Mouse (Mus musculus): ENCODE measurements around the gene Gm9945.

Gene Gm9945

DNA sequence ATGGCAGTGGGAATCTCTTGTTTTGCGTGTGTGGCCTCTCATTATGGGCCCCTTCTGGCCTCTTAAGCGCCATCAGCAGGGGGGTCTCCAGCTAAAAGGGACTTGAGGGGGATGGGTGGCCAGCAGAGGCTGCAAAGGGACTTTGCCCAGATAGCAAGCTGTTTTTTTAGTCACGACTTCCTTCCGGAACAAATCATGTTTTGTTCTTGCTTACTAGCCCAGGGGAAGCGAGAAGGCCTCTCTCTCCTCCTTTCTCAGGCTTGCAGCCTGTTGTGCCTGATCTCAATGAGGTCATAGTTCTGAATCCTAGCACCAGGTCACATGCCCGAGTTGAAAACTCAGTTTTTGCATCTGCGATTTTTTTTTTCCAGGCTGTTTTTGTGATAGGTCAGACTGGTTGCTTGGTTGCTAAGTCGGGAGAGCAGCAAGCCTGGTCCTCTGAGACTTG is 12.0 kb downstream of the Gm9945 start:
- no peak for DNase-seq (ENCODE audit: extremely low spot score, low read depth, low spot score)

DNA sequence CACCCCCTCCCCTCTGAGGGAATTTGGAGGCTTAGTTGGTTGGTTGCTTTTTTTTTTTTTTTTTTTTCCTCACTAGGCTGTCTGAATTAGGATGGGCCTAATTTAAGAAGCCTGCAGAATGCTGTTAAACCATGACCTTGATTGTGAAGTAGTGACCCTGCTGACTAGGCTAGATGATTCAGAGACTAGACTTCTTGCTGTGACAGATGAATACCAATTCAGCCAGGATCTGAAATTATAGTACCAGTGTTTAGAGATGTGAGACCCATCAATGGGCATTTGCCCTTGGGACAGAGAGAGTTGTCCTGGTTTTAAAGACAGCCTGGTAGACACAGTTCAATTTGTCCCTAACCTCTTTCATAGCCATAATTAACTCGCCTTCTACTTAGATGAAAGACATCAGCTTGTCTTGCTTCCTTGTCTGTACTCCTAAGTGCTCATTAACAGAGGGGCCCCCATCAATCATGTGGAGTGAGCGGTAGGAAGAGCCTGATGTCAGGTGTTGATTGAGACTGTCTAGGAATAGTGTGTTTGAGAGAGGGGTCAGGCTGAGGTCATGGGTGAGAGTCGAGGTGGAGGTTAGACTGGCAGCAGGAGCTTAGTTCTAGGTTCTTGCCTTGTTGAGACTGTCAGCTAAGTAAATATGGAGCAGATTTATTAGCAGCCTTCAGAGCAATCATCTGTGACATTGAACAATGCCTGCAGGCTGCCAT is 13.4 kb downstream of the Gm9945 start:
- no peak for DNase-seq (ENCODE audit: extremely low spot score, low read depth, low spot score)

DNA sequence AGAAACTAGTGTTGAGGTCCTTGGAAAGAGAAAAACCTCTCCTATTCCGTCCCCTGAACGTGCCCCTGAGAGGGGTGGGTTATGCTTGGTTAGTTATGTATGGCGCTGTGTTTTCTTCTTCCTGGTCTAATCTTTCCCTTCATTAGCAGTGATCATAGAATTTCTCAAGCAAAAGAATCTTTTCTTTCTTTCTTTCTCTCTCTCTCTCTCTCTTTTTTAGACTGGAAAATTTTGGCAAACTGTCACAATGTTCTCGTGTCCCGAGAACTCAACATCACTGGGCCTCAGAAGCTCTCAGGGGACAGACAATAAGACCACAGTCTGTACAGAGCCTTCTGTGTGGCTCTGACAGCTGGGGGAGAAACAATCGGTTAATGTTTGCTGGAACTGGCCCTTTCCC is 15.5 kb downstream of the Gm9945 start:
- DNase-seq (ENCODE audit: extremely low spot score, low read depth, low spot score), result no peak

DNA sequence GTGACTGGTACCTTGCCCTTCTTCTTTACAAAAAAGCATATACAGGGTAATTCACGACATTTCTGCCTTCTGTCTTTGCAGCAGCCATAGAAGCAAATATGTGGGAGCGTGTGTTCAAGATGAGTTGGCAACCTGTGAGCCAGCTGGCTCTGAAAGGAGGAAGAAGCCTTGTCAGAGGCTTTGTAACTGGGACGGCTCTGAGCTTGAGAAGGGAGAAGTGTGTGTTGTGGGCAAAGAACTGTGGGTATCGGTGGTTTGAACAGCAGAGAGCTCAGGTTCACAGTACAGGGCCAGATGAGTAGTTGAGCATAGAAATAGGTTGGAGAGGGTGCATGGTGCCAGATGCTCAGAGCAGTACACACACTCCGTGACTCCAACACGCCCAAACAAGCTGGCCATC is 17.0 kb downstream of the Gm9945 start:
- DNase-seq (ENCODE audit: extremely low spot score, low read depth, low spot score), result no peak

DNA sequence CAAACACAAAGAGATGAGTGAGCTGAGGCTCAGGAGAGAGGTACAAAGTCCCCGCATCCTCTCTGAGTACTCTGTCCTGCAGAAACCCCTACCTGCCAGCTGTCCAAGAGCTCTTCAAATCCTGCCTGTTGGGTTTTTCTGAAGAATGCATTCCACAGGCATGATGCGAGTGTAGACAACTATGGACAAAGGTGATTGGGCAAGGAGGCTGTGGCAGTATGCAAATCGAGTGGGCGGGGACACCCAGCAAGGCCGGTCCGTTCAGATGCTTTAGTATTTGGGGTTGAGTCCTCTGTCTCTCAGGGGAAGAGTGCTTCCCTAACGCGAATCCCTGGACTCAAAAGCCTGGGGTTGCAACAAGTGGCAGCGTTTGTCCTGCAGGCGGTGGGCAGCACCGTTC is 20.6 kb downstream of the Gm9945 start:
- DNase-seq (ENCODE audit: extremely low spot score, low read depth, low spot score), result no peak

DNA sequence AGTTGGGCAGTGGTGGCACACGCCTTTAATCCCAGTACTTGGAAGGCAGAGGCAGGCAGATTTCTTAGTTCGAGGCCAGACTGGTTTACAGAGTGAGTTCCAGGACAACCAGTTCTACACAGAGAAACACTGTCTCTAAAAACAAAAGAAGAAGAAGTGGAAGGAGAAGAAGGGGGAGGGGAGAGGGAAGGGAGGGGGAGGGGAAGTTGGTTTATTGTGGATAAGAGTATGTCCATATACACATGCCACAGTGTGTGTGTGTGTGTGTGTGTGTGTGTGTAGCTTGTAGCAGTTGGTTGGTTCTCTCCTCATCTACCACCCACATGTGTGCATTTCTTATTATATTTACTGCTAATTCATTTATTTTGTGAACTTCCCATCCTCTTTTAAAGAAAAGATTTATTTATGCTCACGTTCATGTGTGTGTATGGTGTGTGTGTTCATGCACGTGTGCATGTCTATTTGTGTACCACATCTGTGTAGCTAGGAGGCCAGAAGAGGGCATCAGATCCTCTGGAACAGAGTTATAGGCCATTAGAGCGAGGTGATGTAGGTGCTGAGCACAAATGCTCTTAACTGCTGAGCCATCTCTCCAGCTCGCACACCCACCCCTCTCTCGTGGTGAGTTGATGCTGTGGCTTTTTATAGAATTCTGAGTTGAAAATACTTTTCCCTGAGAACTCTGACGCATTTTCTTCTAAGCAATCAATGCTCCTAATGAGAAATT is 22.2 kb downstream of the Gm9945 start:
- DNase-seq (ENCODE audit: extremely low spot score, low read depth, low spot score), result no peak

DNA sequence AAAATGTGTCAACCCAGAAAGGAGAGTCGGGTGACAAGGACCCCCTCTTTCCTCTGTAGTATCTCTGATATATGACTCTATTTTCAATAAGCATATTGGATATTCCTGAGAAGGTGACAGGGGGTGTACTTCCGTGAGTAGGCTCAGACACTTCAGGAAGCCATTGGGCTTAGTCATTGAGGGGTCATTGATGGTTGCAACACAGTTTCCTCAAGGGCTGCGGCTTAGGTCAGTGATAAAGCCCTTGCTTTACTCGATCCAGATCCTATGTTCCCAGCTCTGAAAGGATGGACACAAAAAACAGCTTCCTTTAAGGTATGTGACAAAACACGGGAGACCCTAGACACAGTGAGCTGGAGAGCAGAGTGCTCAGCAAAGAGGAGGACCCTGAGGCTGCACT is 23.8 kb downstream of the Gm9945 start:
- no peak for DNase-seq (ENCODE audit: extremely low spot score, low read depth, low spot score)

DNA sequence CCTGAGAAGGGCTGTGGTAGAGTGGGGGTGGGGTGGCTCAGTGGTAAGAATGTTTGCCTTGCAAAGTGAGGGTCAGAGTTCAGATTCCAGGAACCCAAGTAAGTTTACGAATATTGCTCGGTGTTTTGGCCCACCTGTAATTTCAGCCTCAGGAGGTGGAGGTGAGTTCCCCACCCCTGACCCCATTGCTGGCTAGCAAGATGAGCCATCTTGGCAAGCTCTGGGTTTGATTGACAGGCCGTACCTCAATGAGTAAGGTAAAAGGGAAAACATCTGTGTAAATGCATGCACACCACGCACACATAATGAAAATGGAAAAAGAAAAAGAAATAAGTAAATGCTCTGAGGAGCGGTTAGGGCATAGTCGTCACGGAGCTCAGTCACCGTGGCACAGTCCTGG is 24.4 kb downstream of the Gm9945 start:
- no peak for DNase-seq (ENCODE audit: extremely low spot score, low read depth, low spot score)

DNA sequence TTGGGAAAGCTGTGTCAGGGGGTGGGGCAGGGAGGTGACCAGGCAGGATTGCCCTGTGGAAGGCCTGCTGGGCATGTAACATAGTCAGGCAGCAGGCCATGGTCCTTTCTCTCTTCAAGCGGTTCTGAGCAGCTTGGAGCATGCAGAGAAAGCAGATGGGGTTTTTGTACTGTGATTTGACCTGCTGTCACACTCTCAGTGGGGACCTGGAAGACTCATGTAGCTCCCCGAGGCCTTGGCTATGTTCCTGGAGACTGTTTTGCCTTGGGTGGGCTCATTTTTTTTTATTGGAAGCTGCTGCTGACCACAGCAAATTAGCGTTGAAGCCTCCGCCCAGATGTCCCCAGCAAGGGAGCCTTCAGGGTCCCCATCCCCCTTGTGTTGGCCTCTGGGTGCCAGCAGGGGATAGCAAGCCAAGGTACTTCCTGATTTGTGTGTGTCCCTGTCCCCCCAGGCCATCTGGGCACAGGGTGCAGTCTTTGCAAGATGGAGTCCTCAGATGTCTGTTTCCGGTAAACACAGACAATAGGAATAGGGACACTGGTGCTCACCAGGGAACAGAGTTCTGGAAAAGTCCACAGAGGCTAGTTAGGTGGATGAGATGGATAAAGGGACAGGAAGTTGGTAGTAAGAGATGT is 25.2 kb downstream of the Gm9945 start:
- no peak for DNase-seq (ENCODE audit: extremely low spot score, low read depth, low spot score)

DNA sequence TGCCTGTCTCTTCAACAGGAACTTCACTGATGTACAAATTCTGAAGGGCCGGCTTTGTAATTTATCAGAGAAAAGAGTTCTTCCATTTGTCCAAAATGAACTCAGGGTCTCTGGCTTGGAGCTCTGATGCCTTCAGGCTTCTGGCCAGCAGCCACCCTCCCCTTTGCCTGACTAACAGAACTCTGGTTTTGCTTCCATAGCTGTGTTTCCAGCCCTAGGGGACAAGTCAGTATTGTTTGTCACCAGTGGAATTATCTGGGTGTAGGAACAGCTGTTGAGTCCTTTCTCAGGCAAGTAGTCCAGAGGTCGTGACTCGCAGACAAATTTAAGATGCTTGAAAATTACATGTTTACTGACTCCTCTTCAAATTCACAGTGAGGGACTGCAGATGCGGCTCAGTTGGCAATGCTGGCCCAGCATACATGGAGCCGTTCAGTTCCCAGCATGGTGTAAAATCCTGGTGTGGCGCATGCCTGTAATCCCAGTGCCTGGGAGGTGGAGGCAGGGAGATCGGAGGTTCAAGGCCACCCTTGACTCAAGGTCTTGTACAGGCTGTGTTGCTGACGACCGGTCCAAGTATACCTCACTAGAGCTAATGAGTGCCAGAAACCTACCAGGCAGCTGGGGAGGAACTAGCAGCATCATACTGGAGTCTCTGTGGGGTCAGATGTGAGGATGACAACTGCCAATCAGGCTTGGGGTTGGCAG is 27.3 kb downstream of the Gm9945 start:
- no peak for DNase-seq (ENCODE audit: extremely low spot score, low read depth, low spot score)

DNA sequence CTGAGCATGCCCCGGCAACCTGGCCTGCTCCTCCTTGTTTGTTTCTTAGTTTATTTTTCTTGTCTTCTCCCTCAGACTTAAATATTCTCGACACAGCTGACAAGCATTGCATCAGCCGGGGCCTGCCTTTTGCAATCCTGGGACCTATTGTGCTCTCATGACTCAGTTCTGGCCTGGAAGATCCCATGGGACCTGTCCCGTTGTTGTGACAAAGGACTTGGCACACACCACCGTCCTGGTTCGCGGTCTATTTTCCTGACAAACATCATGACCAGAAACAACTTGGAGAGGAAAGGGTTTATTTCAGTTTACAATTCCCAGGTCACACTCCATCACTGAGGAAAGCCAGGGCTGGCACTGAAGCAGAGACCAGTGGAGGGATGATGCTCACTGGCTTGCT is 28.2 kb downstream of the Gm9945 start:
- no peak for DNase-seq (ENCODE audit: extremely low spot score, low read depth, low spot score)

DNA sequence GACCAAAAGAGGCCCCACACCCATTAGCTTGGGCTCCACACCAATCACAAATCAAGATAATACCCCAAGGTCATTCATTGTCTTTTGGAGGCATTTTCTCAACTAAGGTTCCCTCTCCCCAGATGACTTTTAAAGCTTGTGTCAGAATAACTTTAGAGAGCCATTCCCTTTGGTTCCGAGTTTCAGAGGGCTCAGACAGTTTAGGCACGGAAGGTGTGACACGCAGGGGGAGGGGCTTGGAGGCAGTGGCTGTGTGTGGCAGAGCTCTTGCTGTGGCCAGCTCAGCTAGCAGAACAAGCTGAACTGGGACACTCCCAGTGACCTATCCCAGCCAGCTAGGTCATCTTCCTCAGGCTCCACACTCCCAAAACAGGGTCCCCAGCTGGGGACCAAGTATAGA is 28.6 kb downstream of the Gm9945 start:
- DNase-seq (ENCODE audit: extremely low spot score, low read depth, low spot score), result no peak

DNA sequence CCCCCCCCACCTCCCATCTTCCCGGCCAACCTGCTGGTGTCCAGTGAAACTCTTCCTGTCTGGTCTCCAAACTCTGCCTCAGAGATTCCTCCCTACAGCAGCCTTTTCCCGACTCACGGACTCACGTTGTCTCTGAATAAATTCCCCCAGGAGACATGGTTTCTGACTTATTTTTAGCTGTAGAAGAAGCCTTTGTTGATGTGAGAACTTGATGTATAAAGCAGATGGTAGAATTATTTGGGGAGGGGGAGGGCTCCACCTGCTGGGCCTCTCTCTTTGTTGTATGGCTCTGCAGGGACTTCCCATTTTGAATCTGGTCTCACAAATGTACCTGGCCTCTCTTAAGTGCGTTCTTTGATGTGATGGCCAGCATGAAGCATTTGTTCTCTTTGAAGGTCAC is 30.4 kb downstream of the Gm9945 start:
- DNase-seq (ENCODE audit: extremely low spot score, low read depth, low spot score), result no peak

DNA sequence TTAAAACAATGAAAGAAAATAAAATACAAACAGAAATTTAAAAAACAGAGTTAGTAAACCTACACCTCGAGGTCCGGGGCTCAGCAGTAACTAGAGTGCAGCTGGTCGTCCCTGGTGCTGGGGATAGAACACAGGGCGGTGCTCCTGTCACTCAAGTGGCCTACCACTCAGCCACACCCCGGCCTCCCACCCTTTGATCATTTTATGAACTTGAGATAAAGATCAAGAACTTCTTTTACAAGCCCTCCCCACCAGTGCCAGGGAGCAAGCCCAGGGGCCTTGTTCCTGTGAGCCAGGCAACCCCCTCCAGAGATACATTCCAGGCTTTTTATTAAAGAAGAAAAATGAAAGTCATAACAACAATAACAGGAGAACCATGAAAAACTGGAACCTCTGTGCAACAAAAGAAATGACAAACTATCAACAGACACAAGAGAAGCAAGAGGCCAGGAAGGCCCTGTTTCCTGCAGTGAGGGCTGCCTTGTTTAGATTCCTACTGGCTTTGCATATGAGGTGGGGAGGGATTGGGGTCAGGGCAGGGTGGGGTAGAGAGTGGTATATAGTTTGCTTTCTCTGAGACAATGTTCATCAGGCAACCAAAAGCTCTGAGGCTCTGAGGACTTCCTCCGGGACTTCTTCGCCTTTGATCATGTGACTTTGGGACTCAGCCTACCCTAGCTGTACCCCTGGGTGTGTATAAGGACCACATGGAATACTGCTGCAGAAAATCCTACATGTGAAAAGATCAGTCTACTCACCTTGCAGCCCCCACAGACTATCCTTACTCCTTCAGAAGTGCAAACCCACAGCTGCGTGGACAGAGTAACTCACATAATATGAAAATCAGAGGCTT is 37.0 kb downstream of the Gm9945 start:
- DNase-seq (ENCODE audit: extremely low spot score, low read depth, low spot score), result no peak

DNA sequence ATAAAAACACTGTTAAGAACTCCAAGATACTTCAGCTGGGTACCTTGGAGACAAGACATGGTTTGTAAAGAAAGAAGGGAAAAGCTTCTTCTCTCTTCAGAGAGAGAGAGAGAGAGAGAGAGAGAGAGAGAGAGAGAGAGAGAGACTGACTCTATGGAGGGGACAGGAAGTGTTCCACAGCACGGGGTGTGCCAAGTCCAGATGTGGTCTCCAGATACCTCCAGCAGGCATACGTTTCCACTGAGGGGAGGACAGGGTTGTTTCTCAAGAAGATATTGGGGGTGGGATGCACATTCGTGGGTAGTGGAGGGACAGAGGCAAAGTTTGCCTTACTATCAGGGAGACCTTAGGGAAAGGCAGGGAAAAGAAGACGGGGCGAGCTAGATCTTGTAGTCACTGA is 38.8 kb downstream of the Gm9945 start:
- no peak for DNase-seq (ENCODE audit: extremely low spot score, low read depth, low spot score)

DNA sequence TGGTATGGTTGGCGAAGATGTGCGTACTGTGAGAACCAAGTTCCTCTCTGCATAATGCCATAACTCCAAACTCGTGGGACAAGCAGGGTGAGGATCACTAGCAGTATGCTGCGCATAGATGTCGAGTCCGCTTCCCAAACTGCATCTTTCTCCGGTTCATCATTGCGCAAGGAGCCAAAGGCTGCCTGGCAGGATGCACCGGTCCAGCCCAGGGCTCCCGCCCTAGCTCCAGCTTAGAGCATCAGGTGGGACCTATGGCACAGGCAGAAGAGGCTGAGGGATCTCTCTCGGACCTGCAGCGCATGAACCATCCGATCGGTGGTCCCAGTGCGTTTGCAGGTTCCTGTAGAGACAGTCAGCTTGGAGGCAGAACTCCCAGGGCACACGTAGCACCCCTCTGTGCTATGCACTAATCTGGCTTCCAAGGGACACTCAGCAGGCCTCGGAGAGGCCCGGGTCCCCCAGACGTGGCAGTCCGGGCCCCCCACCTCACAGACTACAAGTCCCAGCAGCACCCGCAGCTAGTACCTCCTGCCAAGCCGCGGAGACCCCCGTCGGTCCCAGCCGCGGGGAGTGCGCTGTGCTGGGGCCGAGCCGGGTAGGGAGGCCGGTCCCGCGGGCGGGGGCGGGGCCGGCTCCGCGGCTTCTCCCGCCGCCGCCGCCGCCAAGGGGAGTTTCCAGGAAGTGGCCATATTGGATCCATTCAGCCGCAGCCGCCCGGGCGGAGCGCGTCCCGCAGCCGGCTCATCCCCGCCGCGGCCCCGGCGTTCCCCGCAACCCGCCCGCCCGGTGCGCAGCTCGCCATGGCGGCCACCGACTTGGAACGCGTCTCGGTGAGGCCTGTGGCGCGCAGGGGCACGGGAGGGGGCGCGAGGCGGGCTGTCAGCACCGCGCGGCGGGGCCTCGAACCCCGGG is 39.5 kb downstream of the Gm9945 start, which contains the start of gene Sept8:
Gene Sept8 (plus strand): TSS at position 51 of the 915 bp plus-strand sequence.
- DNase-seq (ENCODE audit: extremely low spot score, low read depth, low spot score), result no peak

DNA sequence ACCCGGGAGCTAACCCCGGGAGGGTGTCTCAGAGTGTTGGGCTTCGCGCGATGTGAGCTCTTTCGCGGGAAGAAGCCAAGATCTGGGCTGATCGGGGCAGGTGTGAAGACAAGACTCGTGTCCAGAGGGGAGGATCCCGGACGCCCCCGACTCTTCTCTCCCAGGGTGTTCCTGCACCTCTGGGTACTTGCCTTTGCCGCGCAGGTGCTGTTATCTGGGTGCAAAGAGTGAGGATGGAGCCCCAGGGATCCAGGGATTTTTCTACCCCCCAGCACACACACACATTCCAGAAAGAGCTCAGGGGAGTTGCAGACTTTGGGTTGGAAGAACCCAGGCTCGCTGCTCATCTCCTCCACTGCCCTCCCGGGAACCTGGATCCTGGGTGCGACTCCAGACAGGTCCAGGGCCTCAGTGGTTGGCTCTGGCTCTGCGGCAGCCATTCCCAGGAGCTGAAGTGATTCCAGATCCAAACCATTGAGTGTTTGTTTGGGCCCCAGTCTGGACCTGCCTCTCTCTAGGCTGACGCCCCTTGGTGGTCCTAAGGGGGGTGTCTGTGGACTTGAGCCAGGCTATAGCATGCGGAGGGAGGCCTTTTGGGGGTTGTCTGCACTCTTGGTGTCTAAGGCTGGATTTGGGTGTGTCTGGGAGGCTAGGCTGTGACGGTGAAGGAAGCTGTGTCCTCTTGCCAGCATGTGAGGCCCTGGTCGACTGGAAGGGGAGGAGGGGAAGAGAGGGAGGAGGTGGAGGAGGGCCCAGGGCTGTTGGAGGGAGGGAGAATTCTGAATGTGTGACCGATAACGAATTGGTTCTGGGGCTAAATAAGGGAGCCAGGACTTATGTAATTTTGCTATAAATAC is 40.4 kb downstream of the Gm9945 start:
- no peak for DNase-seq (ENCODE audit: extremely low spot score, low read depth, low spot score)

DNA sequence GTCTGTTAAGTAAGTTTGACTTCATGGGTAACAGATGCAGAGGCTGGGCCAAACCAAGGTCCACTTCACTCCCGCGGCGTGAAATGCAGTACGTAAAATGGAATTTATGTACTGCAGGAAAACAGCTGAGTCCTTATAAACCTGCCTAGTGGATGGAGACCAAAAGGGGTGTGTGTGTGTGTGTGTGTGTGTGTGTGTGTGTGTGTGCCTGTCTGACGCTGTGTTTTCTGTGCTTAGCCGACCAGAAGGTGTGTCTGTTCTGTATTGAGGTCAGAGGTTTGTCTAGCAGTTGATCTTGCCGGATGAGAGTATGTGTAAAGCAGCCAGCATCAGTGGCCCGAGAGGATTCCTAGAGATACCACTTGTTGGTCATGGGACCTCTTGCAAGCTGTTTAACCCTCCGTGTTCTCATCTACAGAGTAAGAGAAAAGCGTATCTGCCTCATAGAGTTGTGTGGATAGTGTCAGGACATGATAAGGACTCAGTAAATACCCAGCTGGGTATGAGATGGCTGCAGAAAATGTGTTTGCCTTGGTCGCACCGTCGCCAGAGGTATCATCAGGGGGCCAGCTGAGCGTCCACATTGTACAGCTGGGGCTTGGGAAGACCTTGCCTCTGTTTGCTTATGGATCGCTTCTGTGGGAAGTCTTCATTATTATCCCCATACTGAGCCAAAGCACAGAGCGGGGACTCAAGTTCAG is 41.3 kb downstream of the Gm9945 start:
- no peak for DNase-seq (ENCODE audit: extremely low spot score, low read depth, low spot score)

Measured in hindlimb bud, embryonic 11.5 days (tissue).